Mouse (Mus musculus): ENCODE results near the gene Lrp5.

DNA sequence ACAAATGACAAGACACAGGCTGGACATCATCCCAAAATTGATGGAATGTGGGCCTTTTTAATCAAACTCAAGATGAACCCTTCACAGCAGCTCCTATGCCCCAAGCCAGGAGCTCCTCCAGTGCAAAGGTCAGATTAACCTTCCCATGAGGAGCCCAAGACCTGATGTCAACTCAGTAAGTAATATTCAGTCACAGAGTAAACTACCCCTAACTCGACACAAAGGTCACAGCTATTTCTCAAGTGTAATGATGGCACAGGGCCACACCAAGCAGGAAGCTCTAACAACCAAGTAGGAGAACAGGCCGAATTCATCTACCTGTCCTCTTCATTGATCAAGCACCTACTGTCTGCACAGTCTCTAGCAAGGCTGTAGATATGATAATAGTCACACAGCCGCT is 35.9 kb downstream of the Lrp5 start:
- TF ChIP-seq EP300 (IDR thresholded peaks at IDR 0.05; ENCODE audit: insufficient read depth, low read depth, low read length) (no peak), CTCF (IDR thresholded peaks at IDR 0.05; ENCODE audit: low read depth, low read length) (no peak), POLR2A (IDR thresholded peaks at IDR 0.05; ENCODE audit: insufficient read depth, low read length) (no peak)

Measured in ES-Bruce4 (cell line).